Mouse (Mus musculus) MEL (cell line): ENCODE measurements around the gene St6galnac4. TPM values are rescaled to one million over a fixed set of nuclear protein-coding genes. Genes with fewer than 3 reads are reported as not detected.

Experiments
- DNase-seq: peaks from one replicate; pipeline ENCODE4 v3.0.0; 2011; ENCODE audit warnings: low read depth, low spot score
- H3K27ac ChIP-seq: 2 replicates; pipeline ENCODE4 v1.5.1; 2012; ENCODE audit warnings: low read depth, mild to moderate bottlenecking, control low read depth, low read length, moderate library complexity; ENCODE audit not compliant: control insufficient read depth
- H3K27me3 ChIP-seq, 2 experiments: fragments of 150-350 bp in 1 of 2; sonication (generic) in 1 of 2; 2 replicates each; pipeline ENCODE4 v1.6.1; 2012; ENCODE audit warnings: low read length in 2 of 2, mild to moderate bottlenecking in 2 of 2, improper control_type of control experiment in 1 of 2, moderate library complexity in 1 of 2; ENCODE audit not compliant: insufficient read depth in 2 of 2, control insufficient read depth in 1 of 2
- H3K36me3 ChIP-seq, 2 experiments: 2 replicates each; pipeline ENCODE4 v1.6.1; 2012 to 2014; ENCODE audit warnings: low read length in 2 of 2, improper control_type of control experiment in 1 of 2, inconsistent platforms in 1 of 2, mild to moderate bottlenecking in 1 of 2; ENCODE audit not compliant: insufficient read depth in 2 of 2, control insufficient read depth in 1 of 2
- H3K4me1 ChIP-seq, 2 experiments: fragments of 150-350 bp in 1 of 2; sonication (generic) in 1 of 2; 2 replicates each; pipeline ENCODE4 v1.6.1; 2012; ENCODE audit warnings: low read length in 2 of 2, improper control_type of control experiment in 1 of 2, mild to moderate bottlenecking in 1 of 2; ENCODE audit not compliant: insufficient read depth in 2 of 2, control insufficient read depth in 1 of 2
- H3K4me3 ChIP-seq, 2 experiments: fragments of 150-350 bp in 1 of 2; sonication (generic) in 1 of 2; 2 replicates each; pipeline ENCODE4 v1.5.1; 2012; ENCODE audit warnings: low read depth in 2 of 2, low read length in 2 of 2, mild to moderate bottlenecking in 2 of 2, moderate library complexity in 2 of 2, control low read depth in 1 of 2, improper control_type of control experiment in 1 of 2; ENCODE audit not compliant: control insufficient read depth in 1 of 2, insufficient read depth in 1 of 2
- H3K79me2 ChIP-seq: 2 replicates; pipeline ENCODE4 v1.6.1; 2012; ENCODE audit warnings: mild to moderate bottlenecking, low read length, moderate library complexity; ENCODE audit not compliant: control insufficient read depth, poor library complexity, insufficient read depth
- H3K9ac ChIP-seq: 2 replicates; pipeline ENCODE4 v1.6.1; 2012; ENCODE audit warnings: low read depth, mild to moderate bottlenecking, control low read depth, low read length, moderate library complexity; ENCODE audit not compliant: control insufficient read depth, poor library complexity, severe bottlenecking
- H3K9me3 ChIP-seq: fragments of 150-350 bp; sonication (generic); replicated peaks from 2 replicates; pipeline ENCODE4 v1.6.1; 2012; ENCODE audit warnings: mild to moderate bottlenecking, low read length, improper control_type of control experiment, moderate library complexity; ENCODE audit not compliant: insufficient read depth
- CHD2 ChIP-seq: IDR thresholded peaks from 2 replicates; pipeline ENCODE4 v1.6.1; 2011; ENCODE audit warnings: low read length, improper control_type of control experiment
- CTCF ChIP-seq, 3 experiments: IDR thresholded peaks in 2 of 3; conservative IDR thresholded peaks in 1 of 3; 2 replicates each; pipeline ENCODE4 v1.5.1; 2011 to 2012; ENCODE audit warnings: low read length in 3 of 3, low read depth in 2 of 3, mild to moderate bottlenecking in 2 of 3, improper control_type of control experiment in 1 of 3, inconsistent platforms in 1 of 3, mixed read lengths in 1 of 3, moderate library complexity in 1 of 3; ENCODE audit not compliant: control insufficient read depth in 1 of 3, insufficient read depth in 1 of 3, poor library complexity in 1 of 3, severe bottlenecking in 1 of 3
- ELF1 ChIP-seq: IDR thresholded peaks from 2 replicates; pipeline ENCODE4 v1.6.1; 2014; ENCODE audit warnings: low read depth, mild to moderate bottlenecking, inconsistent platforms, low read length, improper control_type of control experiment, moderate library complexity
- EP300 ChIP-seq, 2 experiments: IDR thresholded peaks; 2 replicates each; pipeline ENCODE4 v1.6.1; 2011; ENCODE audit warnings: improper control_type of control experiment in 2 of 2, low read length in 2 of 2, low read depth in 1 of 2, mild to moderate bottlenecking in 1 of 2
- GABPA ChIP-seq: IDR thresholded peaks from 2 replicates; pipeline ENCODE4 v1.6.1; 2012; ENCODE audit warnings: low read depth, mild to moderate bottlenecking, inconsistent platforms, low read length, improper control_type of control experiment, moderate library complexity
- GATA1 ChIP-seq: IDR thresholded peaks from 2 replicates; pipeline ENCODE4 v1.6.1; 2011; ENCODE audit warnings: low read depth, low read length, improper control_type of control experiment
- JUND ChIP-seq: IDR thresholded peaks from 2 replicates; pipeline ENCODE4 v1.6.1; 2011; ENCODE audit warnings: low read depth, mild to moderate bottlenecking, improper control_type of control experiment, low read length
- MAX ChIP-seq: IDR thresholded peaks from 2 replicates; pipeline ENCODE4 v1.6.1; 2011; ENCODE audit warnings: low read length, improper control_type of control experiment
- MXI1 ChIP-seq: IDR thresholded peaks from 2 replicates; pipeline ENCODE4 v1.6.1; 2011; ENCODE audit warnings: mild to moderate bottlenecking, low read depth, low read length, improper control_type of control experiment
- NELFE ChIP-seq: IDR thresholded peaks from 2 replicates; pipeline ENCODE4 v1.6.1; 2011; ENCODE audit warnings: low read depth, low read length, improper control_type of control experiment
- POLR2AphosphoS2 ChIP-seq: IDR thresholded peaks from 2 replicates; pipeline ENCODE4 v1.6.1; 2011; ENCODE audit warnings: low read length, improper control_type of control experiment
- RAD21 ChIP-seq: IDR thresholded peaks from 2 replicates; pipeline ENCODE4 v1.6.1; 2011; ENCODE audit warnings: mild to moderate bottlenecking, low read depth, low read length, improper control_type of control experiment
- RCOR1 ChIP-seq: IDR thresholded peaks from 2 replicates; pipeline ENCODE4 v1.6.1; 2012; ENCODE audit warnings: low read depth, mild to moderate bottlenecking, inconsistent platforms, low read length, improper control_type of control experiment
- SIN3A ChIP-seq: IDR thresholded peaks from 2 replicates; pipeline ENCODE4 v1.6.1; 2012; ENCODE audit warnings: low read length, improper control_type of control experiment, inconsistent platforms
- TCF12 ChIP-seq: IDR thresholded peaks from 2 replicates; pipeline ENCODE4 v1.6.1; 2014; ENCODE audit warnings: low read depth, mild to moderate bottlenecking, inconsistent platforms, low read length, improper control_type of control experiment, moderate library complexity
- USF1 ChIP-seq: IDR thresholded peaks from 2 replicates; pipeline ENCODE4 v1.6.1; 2014; ENCODE audit warnings: low read depth, mild to moderate bottlenecking, inconsistent platforms, low read length, improper control_type of control experiment, moderate library complexity
- USF2 ChIP-seq, 2 experiments: IDR thresholded peaks; 2 replicates each; pipeline ENCODE4 v1.6.1; 2011 to 2012; ENCODE audit warnings: improper control_type of control experiment in 2 of 2, low read length in 2 of 2, borderline replicate concordance in 1 of 2, inconsistent platforms in 1 of 2, low read depth in 1 of 2, mild to moderate bottlenecking in 1 of 2; ENCODE audit not compliant: insufficient read depth in 1 of 2
- ZKSCAN1 ChIP-seq: IDR thresholded peaks from 2 replicates; pipeline ENCODE4 v1.6.1; 2012; ENCODE audit warnings: low read depth, mild to moderate bottlenecking, inconsistent platforms, low read length, improper control_type of control experiment, moderate library complexity
- ZNF384 ChIP-seq: IDR thresholded peaks from 2 replicates; pipeline ENCODE4 v1.6.1; 2012; ENCODE audit warnings: low read depth, mild to moderate bottlenecking, inconsistent platforms, low read length, improper control_type of control experiment
- polyA plus RNA-seq, 2 experiments: library from polyadenylated mRNA; stranded (reverse) in 1 of 2; unstranded in 1 of 2; fragments of >175 nt in 1 of 2; fragments of >200 nt in 1 of 2; gene quantifications; 2 replicates each; pipeline versions ENCODE4 v1.2.1 to v1.2.4; 2012; ENCODE audit warnings: low replicate concordance in 2 of 2, low read depth in 1 of 2; ENCODE audit not compliant: insufficient read length in 2 of 2, insufficient read depth in 1 of 2, missing spikeins in 1 of 2
- total RNA-seq: library from RNA; depleted of rRNA; stranded (reverse); fragments of 300-350 nt; gene quantifications from 2 replicates; pipeline ENCODE4 v1.2.3, GENCODE M21; 2012

St6galnac4 gene
- total and polyA plus RNA-seq, 3 experiments = 58.3 to 109 TPM; not detected in 1

- no peak for DNase-seq
- Histone ChIP-seq H3K27ac (no peak overlapping the region), H3K4me3 (no peak overlapping the region), H3K9ac (no peak overlapping the region), H3K9me3 (no peaks in the 10 kb centered on the region), H3K4me1 (peaks cover 0 to 4% of the 10 kb centered on the region in 2 experiments; a peak in 1 of 4 replicates), H3K79me2 (no peaks in the 10 kb centered on the region), H3K36me3 (no peaks in the 10 kb centered on the region)
- no peak for TF ChIP-seq CTCF (IDR thresholded peaks at IDR 0.05 in 2 of 3, conservative IDR thresholded peaks at IDR 0.05 in 1 of 3; ENCODE audit: control insufficient read depth in 1 of 3, insufficient read depth in 1 of 3, low read depth in 2 of 3, low read length in 3 of 3, poor library complexity in 1 of 3, severe bottlenecking in 1 of 3)
- TF ChIP-seq EP300 (IDR thresholded peaks at IDR 0.05; ENCODE audit: low read depth in 1 of 2, low read length in 2 of 2) = no peak
- TF ChIP-seq MAX = no peak
- TF ChIP-seq USF1 = no peak
- no peak for TF ChIP-seq CHD2
- TF ChIP-seq, all 39 proteins: peak for 0
- no peaks in the 10 kb centered on the region for H3K27me3 ChIP-seq
Observed at GRCm38 (mm10) chr2:32641810-32642209, 54.9 kb downstream of the St6galnac4 start.

GRCm38 (mm10) chr2:32642813-32643212, 55.9 kb downstream of the St6galnac4 start:
- H3K9ac ChIP-seq = no peak overlapping the region
- no peaks in the 10 kb centered on the region for H3K79me2 ChIP-seq
- no peak overlapping the region for H3K4me3 ChIP-seq
- H3K4me1 ChIP-seq = peaks cover 0 to 4% of the 10 kb centered on the region in 2 experiments; a peak in 1 of 4 replicates
- no peak for DNase-seq
- H3K36me3 ChIP-seq = no peaks in the 10 kb centered on the region
- TF ChIP-seq POLR2AphosphoS2 (no peak), USF2 (IDR thresholded peaks at IDR 0.05; ENCODE audit: borderline replicate concordance in 1 of 2, insufficient read depth in 1 of 2, low read depth in 1 of 2, low read length in 2 of 2) (no peak), RAD21 (no peak), ZKSCAN1 (no peak), ELF1 (no peak), TCF12 (no peak), RCOR1 (no peak), GATA1 (no peak), GABPA (no peak), CTCF (IDR thresholded peaks at IDR 0.05 in 2 of 3, conservative IDR thresholded peaks at IDR 0.05 in 1 of 3; ENCODE audit: control insufficient read depth in 1 of 3, insufficient read depth in 1 of 3, low read depth in 2 of 3, low read length in 3 of 3, poor library complexity in 1 of 3, severe bottlenecking in 1 of 3) (no peak), JUND (no peak), SIN3A (no peak), ZNF384 (no peak), MXI1 (no peak), NELFE (no peak)
- TF ChIP-seq, all 39 proteins: peak for 0
- Histone ChIP-seq H3K27me3 (no peaks in the 10 kb centered on the region), H3K9me3 (no peaks in the 10 kb centered on the region), H3K27ac (no peak overlapping the region)
